Mouse (Mus musculus): ENCODE measurements around the gene Sfxn2.
"Not testable (repeated sequence)": the region's sequence is repeated elsewhere in the genome, so short reads cannot be mapped to it uniquely, and the experiment has no call there.

Sfxn2 gene

DNA sequence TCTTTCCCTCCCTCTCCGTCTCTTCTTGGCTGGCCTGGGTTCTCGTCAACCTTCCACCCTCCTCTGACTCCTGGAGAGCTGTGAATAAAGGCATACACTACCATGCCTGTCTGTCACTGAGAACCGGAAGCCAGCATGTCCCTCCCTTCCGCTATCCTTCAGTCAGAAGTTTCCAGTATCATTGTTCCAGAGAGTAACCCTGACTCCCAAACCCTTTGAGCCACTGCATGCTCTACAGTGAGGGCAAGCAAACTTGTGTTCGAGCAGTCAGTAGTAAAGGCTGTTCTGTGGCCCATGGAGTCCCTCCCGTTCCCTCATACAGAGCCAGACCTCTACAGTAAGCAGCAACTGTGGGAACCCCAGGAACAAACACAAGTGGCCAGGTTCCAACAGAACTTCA lies 25.6 kb upstream of the Sfxn2 start:
- DNase-seq, result no peak

DNA sequence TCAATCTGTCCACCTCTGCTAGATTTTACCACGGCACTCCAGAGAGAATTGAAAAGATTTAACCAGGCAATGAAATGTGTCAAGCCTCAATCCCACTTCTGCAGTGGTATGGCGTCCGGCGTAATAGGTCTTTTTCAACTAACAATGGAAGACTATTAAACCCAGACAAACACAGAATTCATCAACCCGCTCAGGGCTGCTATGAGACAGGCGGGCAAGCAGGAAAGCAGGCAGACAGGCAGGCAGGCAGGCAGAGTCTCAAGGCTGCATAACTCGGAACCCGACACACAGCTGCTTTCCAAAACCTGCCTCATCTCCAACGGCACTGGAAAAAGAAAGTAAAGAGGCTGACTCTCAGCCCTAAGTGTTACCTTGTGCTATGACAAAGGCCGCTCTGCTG lies 25.1 kb upstream of the Sfxn2 start:
- DNase-seq, result no peak

DNA sequence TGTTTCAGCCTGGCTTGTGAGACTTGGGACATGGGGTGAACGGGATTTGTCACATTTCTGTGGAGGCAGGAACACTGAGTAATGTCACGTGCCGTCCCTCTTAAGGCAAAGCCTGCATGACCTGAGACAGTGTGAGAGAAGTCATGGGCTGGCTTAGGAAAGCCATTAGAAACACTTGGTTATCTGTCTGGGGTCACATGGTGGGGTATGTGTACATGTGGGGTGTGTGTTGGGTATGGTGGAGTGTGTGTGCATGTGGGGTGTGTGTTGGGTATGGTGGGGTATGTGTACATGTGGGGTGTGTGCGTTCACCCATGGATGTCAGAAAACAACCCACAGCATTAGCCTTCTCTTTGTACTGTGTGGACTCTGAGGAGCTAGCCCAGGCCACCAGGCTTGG lies 22.8 kb upstream of the Sfxn2 start:
- no peak for DNase-seq

DNA sequence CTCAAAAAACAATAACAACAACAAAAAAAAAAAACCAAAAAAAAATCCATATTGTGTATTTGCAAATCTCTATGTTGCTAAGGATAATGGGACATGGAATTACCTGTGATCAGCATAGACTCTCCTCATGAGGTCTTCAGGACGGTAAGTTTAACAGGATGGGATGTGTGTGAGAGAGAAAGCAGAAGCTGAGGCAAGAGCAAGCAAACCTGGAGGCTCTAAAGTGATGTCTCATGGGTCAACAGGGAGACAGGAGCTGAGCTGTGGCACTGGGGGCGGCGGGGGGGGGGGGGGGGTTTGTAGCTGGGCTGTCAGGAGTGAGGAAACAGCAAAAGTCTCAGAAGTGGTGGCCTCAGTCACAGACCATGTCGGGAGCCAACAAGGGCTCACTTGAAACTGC lies 20.7 kb upstream of the Sfxn2 start:
- no peak for DNase-seq

DNA sequence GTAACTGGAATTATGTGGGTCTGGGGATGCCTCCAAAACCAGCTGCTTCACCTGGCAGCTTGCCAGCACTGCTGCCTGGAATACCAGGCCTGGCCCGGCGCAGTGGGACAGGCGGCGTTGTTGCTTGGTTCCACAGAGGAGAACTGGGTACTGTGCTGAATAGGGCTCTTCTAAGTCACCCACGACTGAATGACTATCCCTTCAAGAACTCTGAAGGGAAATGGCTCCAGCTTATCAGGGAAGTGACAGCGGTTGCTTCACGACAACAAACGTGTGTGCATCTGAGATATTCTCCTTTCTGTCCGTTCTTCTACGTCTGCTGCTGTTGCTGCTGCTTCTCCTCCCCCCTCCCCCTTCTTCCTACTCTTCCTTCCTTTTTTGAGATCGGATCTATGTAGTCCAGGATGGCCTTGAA lies 19.6 kb upstream of the Sfxn2 start:
- DNase-seq, result peak; percentile 71

DNA sequence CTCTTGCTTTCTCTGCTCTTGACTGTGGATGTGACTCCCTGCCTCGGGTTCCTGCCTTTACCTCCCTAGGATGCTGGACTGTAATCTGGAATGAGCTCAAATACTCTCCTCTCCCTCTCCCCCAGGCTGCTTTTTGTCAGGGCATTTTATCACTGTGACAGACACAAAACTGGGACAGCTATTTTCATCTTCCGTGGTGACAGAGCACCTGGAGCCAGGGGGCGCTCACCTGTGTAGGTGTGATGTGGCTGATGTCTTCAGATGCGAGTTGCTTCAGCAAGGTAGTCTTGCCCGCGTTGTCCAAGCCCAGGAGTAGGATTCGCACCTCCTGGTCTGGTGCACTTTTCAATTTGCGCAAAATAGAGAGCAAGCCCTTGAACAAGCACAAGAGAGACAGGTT lies 15.2 kb upstream of the Sfxn2 start:
- no peak for DNase-seq

DNA sequence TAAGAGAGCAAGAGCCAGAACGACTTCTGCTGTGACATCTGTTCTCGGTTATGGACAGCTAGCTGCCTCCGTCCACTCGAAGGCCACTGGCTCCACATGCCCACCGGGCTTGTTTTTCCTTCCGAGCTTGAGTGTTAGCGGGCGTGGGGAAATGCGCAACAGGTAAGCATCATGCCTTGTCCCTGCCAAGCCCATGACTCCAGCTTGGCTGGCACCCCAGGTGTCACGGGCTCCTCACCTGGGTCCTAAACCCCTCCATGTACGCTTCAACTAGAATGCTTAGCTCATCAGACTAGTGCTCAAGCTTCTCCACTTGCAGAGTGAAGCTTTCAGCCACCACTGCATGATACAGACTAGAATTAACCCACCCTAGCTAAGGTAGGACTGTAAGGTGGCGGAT lies 14.5 kb upstream of the Sfxn2 start:
- DNase-seq, result peak; percentile 45

DNA sequence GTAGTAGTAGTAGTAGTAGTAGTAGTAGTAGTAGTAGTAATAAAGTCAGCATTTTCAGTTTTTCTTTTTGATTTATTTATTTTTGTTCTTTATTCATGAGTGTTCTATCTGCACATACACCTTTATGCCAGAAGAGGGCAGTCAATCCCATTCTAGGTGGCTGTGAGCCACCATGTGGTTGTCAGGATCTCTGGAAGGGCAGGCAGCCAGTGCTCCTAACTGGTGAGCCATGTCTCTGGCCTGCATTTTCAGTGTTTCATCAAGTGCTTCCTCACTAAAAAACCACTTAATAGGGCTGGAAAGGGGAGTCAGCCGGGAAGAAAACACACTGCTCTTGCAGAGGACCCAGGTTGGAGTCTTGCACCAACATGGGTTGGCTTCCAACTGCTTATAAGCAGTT lies 11.0 kb upstream of the Sfxn2 start:
- DNase-seq, result peak; percentile 84

DNA sequence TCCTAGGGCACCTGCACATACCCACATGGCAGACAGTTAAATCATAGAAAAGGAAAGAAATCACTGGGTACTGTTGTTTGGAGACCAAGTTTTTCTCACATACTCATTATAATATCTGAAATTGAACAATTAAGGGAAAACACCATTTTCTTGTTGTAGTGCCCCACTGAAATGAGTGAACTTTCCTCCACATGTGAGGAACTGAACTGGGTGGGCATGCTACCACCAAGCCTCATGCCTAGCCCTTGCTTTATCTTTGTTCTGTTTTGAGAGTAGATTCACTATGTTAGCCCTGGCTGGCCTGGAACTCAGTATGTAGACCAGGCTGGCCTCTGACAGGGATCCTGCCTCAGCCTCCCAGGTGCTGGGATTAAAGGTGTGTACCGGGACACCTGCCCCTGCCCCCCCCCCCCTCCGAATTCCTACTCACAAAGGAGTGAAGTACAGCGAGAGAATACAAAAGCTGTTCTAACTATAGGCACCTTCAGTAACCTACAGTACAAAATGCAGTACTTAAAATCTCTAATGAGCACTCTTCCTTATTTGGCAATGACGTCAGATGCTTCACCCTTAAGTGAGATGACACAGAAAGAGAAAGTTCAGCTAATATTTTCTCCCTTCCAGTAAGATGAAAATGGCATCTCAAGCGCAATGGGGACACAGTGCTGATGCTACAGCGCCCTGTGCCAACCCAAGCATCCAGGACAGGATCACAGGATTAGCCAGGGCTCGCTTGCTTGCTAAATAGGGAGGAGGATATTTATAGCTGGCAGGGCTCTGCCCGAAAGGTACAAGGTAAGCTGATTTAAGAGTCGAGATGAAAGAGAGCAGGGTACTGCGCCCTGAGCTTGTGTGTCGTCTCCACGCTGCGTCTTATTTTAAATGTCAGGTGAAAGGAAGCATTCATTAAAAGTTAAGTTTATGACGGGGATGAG lies 10.3 kb upstream of the Sfxn2 start:
- DNase-seq, result no peak

DNA sequence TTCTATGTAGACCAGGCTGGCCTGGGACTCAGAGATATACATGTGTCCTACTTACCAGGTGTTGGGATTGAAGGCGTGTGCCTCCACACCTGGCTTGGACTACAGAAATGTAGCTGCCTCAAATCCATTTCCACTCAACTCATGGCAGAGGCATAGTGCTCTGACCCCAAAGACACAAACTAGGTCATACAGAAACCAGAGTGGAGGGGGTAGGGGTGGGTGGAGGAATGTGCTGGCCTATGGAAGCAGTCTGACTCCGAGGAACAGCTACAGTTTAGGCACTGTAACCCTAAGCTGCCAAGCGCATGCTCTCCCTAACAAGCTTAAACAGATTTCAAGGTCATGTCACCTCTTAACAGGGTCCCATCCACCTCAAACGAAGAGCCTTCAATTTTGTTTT lies 9.6 kb upstream of the Sfxn2 start:
- no peak for DNase-seq

DNA sequence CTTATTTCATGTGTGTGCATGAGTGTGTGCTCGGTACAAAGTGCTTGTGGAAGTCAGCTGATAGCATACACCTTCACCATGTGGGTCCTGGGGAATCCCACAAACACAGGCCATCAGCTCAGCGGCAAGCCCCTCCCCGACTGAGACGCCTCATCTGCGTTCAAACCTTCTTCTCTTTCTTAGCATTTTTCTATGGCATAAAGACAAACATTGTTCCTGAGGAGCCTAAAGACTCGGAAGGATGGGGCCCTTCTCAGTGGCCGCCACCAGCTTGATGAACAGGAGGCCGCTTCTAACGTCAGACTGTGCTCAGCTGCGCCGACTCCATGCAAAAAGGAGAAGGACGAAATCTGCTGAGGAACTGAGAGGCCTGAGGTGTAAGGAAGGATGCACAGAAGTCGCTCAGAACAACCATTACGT lies 9.1 kb upstream of the Sfxn2 start:
- DNase-seq, result no peak

DNA sequence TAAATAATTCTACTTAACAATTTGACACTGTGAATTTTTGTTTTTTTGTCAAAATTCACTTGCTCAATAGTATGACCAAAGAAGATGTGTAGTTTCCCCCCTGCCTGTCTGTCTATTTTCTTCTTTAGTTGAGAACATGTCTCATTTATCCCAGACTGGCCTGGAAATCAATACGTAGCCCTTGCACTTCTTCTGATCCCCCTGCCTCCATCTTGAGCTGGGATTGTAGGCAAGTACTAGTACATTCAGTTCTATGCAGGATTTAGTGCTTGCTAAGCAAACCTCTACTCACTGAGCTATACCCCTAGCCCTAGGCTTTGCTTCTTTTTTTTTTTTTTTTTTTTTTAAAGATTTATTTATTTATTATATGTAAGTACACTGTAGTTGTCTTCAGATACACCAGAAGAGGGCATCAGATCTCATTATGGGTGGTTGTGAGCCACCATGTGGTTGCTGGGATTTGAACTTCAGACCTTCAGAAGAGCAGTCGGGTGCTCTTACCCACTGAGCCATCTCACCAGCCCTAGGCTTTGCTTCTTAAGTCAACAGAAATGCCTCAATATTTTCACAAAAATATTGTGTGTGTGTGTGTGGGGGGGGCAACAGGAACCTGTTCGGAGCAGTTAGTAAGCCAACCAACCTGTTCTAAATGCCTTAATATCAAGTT lies 1.8 kb upstream of the Sfxn2 start:
- DNase-seq, result not testable (repeated sequence)

DNA sequence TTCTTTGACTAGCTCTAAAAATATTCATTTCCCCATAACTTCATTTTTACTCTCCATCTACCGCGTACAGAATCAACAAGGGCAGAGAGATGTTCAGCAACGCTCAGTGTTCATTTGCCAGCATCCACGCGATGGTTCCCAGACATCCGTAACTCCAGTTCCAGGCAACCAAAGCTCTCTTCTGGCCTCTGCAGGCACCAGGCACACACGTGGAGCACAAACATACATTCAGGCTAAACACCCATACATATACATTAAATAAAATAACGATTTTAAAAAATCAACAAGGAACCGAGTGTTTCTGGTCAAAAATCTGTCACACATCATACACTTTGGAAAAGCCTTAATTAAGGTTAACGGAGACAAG lies 1.3 kb upstream of the Sfxn2 start:
- no peak for DNase-seq

DNA sequence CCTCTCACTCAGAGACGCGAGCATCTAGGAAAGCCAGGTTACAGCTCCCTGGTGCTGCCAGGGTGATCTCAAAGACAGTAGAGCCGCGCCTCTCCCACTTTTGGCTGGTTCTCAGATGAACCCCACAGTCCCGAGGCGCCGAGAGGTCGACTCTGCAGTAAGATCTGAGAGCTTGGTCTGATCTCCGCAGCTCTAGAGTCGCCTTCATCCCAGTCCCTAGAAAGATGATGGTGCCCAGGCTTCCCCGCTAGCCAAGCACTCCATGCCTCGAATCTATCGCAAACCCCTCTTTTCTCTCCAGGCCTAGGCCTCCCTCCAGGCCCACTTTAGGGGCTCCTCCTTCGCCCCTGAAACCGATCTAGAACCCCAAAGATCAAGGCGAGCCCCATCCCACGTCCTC lies 617 bp upstream of the Sfxn2 start:
- peak; percentile 26 for DNase-seq

DNA sequence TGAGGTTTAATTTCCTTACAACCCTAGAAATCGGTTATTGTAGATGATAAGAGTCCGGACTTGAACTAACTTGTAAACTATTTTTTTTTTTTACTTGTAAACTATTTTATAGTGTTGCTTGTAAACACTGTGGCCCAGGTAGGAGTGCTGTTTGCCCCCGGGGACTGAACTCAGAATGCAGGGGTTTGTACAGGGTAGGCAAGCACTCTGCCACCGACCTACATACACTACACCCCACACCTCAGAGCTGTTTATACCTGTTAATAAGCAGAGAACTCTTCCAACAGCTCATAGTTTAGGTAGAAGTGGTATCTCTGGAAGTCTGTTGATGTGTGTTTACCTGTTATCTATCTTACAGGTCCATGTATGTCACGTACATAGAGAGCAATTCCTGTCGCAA lies 825 bp downstream of the Sfxn2 start:
- no peak for DNase-seq

DNA sequence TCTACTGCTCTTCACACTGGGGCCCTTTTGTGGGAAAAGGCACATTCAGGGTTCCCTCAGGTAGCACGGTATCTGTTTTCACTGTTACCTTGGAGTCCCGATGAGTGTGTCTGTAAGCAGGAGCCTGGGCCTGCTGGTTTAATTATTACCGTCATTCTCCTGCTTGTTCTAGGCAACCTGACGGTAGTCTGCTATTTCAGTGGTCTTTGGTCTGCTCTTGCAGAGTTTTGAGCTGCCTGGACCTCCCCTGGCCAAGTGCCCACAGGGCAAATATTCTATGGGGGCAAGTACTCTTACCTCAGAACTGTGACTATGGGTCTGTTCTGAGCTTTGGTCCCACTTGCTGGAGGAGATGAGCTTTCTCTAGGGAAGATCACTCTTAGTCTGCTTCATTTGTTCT lies 2.0 kb downstream of the Sfxn2 start:
- DNase-seq, result no peak

DNA sequence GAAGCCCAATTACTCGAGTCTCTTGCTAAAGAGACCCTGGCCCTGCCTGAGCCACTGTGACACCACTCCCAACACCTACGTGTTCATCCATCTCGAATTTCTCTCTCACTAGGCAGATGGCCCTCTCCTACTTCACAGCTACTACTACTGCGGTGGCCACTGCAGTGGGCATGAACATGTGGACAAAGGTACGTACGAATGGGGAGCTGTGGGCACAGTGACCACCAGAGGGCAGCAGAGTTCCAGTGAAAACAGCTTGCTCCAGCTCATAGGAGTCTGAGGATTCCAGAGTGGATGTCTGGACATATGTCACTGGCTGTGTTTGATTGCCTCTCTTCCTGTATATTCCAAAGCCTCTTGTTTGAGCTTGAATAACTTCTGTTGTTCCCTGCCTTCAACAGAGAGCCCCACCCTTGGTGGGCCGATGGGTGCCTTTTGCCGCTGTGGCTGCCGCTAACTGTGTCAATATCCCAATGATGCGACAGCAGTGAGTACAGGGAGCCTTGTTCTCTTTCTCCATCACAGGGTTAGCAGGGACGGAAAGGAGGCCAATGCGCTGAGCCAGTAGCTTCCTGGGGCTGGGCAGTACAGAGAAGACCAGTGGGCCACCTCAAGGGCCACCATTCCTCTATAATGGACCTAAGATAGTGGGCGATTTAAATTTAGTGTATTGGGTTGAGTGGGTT lies 14.8 kb downstream of the Sfxn2 start:
- peak; percentile 91 for DNase-seq

DNA sequence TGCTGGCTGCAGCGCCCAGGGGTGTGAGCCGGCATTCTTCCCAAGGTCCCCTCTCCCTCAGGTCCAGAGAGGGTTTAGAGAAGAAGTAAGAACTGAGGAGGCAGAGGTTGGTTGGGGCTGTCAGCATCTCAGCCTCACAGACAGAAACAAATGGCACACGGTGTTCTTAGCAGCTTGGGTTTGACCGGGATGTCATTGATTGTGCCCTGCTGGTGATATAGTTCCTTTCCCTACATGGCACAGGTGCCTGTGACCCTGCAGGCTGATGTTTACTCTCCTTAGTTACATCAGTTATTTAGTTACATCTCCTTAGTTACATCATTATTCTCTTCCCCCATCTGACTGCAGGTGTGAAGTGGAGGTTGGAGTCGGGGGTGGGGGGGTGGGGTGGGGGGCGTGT lies 18.4 kb downstream of the Sfxn2 start:
- DNase-seq, result no peak

DNA sequence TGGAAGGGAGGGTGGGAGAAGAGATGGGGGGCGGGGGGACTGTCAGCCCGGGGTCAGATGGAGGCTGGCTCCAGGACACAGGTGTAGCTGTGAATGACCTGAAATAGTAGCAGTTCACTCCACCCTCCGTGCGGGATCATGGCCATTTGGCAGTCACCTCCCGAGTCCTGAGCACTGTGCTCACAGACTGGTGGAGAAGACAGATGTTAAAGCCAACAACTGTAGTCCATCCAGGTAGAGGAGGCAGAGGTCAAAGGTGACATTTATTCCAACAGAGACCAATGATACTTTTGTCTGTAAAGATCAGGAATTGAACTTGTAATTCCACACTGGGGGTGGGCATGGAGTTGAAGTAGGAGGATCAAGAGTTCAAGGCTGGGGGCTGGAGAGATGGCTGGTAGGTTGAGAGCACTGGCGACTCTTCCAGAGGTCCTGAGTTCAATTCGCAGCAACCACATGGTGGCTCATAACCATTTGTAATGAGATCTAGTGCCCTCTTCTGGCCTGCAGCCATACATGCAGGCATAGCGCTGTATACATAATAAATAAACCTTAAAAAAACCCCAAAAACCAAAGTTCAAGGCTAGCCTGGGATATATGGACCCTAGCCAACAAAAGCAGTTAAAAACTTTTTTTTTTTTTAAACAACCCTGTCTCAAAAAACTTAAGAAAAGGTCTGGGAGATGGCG lies 19.7 kb downstream of the Sfxn2 start:
- DNase-seq, result no peak

DNA sequence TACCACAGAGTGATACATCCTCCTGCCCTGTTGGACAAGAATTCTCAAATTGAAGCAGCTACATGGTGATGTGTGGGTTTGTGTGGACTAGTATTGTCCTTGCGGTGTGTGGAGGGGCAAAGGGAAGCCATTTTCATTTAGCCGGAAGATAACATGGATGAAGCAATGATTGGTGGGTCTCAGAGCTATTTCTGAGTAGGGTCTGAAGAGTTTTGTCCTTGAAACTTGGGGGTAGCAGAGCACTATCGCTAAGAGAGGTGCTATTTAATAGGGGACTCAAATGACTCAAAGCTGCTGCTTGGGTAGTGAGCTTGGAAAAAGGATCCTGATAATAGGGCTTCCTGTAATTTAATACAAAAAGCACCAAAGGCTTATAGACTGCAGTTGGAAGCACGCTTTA lies 25.0 kb downstream of the Sfxn2 start:
- DNase-seq, result no peak

DNA sequence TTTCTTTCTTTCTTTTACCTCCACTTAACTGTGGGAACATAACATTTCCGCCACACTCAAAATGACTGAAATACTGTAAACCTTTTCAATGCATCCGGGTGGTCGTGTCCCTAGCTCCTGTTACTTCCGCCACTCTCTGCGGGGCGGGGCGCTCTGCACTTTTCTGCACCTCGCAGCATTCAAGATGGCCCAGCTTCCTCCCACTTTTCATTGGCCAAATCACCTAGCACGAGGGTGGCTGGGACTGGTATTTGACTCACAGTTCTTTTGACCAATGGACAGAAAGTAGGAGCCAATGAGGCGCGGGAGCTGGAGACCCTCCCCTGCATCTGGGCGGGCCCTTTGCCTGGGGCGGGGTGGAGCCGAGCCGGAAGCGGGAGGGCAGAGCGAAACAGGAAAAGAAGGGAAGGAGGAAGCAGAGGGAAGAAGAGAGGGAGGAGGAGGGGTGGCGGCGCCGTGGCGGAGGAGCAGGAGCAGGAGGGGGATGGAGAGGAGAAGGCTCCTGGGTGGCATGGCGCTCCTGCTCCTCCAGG lies 25.6 kb downstream of the Sfxn2 start, which contains the start of gene Wbp1l:
Gene Wbp1l (plus strand): TSS at position 365 of the 533 bp plus-strand sequence.
- peak; percentile 99 for DNase-seq

DNA sequence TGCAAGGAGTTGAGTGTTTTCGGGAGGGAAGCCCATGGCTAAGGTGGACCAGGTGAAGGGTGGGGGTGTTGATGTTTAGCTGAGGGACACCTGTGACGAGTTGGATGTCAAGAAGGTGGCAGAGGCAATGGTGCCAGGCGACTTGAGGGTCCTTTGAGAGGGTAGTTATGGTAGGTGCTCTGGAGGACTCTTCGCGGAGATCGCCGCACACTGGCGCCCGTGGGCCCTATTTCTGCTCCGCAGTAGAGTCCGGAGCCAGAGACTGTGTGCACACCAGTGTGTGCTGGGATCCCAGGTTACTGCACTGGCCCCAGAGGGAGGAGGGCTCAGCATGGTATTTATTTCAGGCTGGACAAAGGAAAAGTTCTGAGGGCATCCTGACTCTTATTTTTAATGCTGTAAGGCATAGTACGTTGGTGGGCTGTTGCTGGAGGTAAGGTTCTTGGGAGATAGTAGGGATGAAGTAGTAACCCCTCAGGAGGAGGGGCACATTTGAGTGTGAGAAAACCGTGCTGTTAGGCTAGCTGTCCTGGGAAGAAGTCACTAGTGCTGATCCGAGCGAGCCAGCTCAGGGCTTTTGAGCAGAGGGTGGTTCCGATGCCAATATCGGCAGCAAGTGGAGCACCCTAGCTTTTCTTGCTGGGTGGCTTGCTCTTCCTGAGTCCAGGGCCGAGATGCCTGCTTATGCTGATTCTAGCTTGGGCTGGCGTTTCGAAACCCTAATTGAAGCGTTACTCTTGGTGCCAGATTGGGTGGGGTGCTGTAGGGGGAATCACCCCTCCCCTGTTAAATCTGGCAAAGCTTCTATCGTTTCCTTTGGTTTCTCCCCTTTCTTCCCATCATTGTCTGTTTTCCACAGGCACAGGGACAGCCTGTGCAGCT lies 26.5 kb downstream of the Sfxn2 start:
- no peak for DNase-seq
